Mouse (Mus musculus): Measurements from ENCODE around the gene Irs1.

GRCm38 (mm10) chr1:82267547-82267946 is 23.7 kb downstream of the Irs1 start:
- TF ChIP-seq CTCF (IDR thresholded peaks at IDR 0.05; ENCODE audit: low read depth, low read length), result no peak
- TF ChIP-seq POLR2A (IDR thresholded peaks at IDR 0.05; ENCODE audit: extremely low read depth, insufficient read depth, low read length), result no peak
